Mouse (Mus musculus) cortical plate, adult 2 months (tissue): ENCODE results near the gene Vps52. TPM values are rescaled to one million over a fixed set of nuclear protein-coding genes. Genes with fewer than 3 reads are reported as not detected.
A peak's percentile ranks its signal among the peaks of the same experiment; 100 is the strongest.

Experiments used
- H3K27ac ChIP-seq: fragments of 200-500 bp; 2 replicates; pipeline ENCODE4 v1.5.1; 2012; ENCODE audit warnings: low read length, control low read depth, inconsistent platforms; ENCODE audit not compliant: insufficient read depth
- H3K4me1 ChIP-seq: fragments of 200-500 bp; 2 replicates; pipeline ENCODE4 v1.6.1; 2011; ENCODE audit warnings: low read length; ENCODE audit not compliant: control insufficient read depth, insufficient read depth
- H3K4me3 ChIP-seq: fragments of 200-500 bp; 2 replicates; pipeline ENCODE4 v1.5.1; 2011; ENCODE audit warnings: mild to moderate bottlenecking, low read length, control low read depth; ENCODE audit not compliant: insufficient read depth
- CTCF ChIP-seq: fragments of 200-500 bp; IDR thresholded peaks from 2 replicates; pipeline ENCODE4 v1.5.1; 2011; ENCODE audit warnings: mild to moderate bottlenecking, control low read depth, low read length; ENCODE audit not compliant: insufficient read depth; ENCODE audit errors: extremely low read depth
- POLR2A ChIP-seq: fragments of 200-500 bp; IDR thresholded peaks from 2 replicates; pipeline ENCODE4 v1.6.1; 2011; ENCODE audit warnings: mild to moderate bottlenecking, low read length, control low read depth; ENCODE audit not compliant: insufficient read depth; ENCODE audit errors: extremely low read depth
- polyA plus RNA-seq: library from polyadenylated mRNA; depleted of rRNA; stranded (reverse); fragments of >200 nt; gene quantifications from 2 replicates; pipeline ENCODE4 v1.2.3, GENCODE M21; 2012

Gene Vps52
- polyA plus RNA-seq, 1 experiment = 79.3 TPM

DNA sequence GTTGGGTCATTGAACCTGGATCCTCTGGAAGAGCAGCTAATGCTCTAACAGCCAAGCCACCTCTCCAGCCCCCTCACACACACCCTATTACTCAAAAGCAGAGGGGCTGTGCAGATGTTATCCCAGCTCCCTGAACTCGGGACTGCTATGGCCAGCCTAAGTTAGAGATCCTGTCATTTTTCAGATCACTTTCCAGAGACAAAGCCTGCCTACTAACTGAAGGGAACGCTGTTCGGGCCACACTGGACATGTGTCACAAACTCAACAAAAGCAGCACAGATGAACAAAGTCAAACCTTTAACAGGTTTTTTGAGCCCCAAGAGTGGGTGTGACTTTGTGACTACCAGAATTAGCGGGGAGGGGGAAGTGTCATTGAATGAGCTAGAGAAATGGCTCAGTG is 2.7 kb upstream of the Vps52 start:
- Histone ChIP-seq H3K4me3 (no peak overlapping the region), H3K27ac (no peak overlapping the region), H3K4me1 (no peaks in the 10 kb centered on the region; the same call in none of the 2 replicates)
- TF ChIP-seq CTCF = no peak
- TF ChIP-seq POLR2A = no peak

GRCm38 (mm10) chr17:33953310-33953709 is 2.3 kb upstream of the Vps52 start:
- Histone ChIP-seq H3K4me1 (no peaks in the 10 kb centered on the region; the same call in none of the 2 replicates), H3K27ac (no peak overlapping the region), H3K4me3 (no peak overlapping the region)
- TF ChIP-seq CTCF = no peak
- no peak for TF ChIP-seq POLR2A

DNA sequence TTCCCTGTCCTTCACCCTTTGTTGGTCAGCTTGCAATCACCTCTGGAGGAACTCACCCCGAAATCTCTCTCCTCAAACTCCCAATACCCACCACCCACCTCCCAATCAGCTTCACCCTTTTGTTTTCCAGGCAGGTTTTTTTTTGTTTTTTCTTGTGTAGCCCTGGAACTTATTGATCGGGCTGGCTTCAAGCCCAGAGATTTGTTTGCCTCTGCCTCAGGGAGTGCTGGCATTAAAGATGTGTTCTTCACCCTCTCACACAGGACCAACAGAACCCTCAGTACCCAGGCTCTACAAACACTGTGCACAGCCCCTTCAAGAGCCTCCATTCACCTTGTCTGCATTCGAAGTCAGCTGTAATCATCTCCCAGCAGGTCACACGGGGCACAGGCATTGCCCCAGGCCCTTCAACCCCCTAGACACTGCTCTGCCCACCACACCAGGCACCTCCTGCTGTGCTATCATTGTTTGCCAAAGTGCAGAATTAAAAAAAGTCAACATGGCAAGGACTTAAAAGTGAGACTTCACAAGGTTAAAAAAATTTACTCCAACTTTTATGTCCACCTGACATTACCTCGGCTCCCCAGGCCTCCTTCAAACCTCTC is 1.5 kb upstream of the Vps52 start:
- Histone ChIP-seq H3K4me3 (peak overlapping the region; percentile 80; the same call in 1 of the 2 replicates), H3K4me1 (no peaks in the 10 kb centered on the region; the same call in 1 of the 2 replicates), H3K27ac (no peak overlapping the region)
- TF ChIP-seq CTCF (no peak), POLR2A (no peak)

- no peaks in the 10 kb centered on the region; the same call in 1 of the 2 replicates for H3K4me1 ChIP-seq
- H3K27ac ChIP-seq = peak overlapping the region; percentile 17; the same call in 1 of the 2 replicates
- H3K4me3 ChIP-seq = peak overlapping the region; percentile 80
- TF ChIP-seq POLR2A (0 out of 2 replicates have a peak, but pooled peaks have one; percentile 24), CTCF (no peak)
Measured at GRCm38 (mm10) chr17:33954646-33955554, 712 bp upstream of the Vps52 start.

DNA sequence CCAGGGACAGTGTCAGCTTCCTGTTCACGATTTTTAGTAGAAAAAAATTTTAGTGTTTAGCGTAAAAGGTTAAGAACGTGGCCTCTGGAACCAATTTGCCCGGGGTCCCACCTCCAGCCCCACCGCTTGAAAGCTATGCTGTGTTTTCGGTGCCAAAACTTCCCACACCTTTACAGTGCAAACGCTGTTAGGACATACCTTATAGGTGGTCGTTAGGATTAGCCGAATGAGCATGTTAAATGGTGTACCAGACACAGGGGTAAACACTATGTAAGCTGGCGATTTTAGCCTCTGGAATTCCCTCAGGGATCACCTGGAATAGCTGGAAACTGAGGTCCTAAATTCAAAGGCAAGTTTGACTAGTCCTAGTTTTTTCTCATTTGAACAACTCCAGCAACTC is 724 bp downstream of the Vps52 start:
- peak overlapping the region; percentile 80 for H3K4me3 ChIP-seq
- TF ChIP-seq POLR2A = no peak
- no peak for TF ChIP-seq CTCF
- no peaks in the 10 kb centered on the region; the same call in 1 of the 2 replicates for H3K4me1 ChIP-seq
- no peak overlapping the region for H3K27ac ChIP-seq

DNA sequence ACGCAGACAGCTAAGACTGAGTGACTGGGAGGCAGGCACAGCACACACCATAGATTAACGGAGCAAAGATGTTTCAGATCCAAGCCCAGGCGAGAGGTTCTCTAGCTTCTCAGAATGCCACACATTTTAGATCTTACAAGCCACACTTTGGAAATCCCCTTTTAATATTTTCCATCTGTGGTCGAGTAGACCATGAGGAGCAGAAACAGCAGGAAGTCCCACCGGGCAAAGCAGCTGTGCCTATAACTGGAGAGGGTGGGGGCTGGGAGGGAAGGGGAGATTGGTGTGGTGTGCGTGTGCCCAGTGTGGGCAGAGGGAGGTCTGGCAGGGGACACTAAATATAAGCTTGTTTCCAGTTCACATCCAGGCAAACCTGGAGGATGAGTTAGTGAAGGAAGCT is 1.9 kb downstream of the Vps52 start:
- no peak overlapping the region for H3K27ac ChIP-seq
- no peaks in the 10 kb centered on the region; the same call in 1 of the 2 replicates for H3K4me1 ChIP-seq
- TF ChIP-seq POLR2A (no peak), CTCF (no peak)
- no peak overlapping the region for H3K4me3 ChIP-seq

- H3K27ac ChIP-seq = no peak overlapping the region
- no peak for TF ChIP-seq POLR2A
- no peak for TF ChIP-seq CTCF
- no peaks in the 10 kb centered on the region; the same call in 1 of the 2 replicates for H3K4me1 ChIP-seq
- no peak overlapping the region for H3K4me3 ChIP-seq
Measured at GRCm38 (mm10) chr17:33958451-33958850, 2.8 kb downstream of the Vps52 start.

- H3K4me1 ChIP-seq = no peaks in the 10 kb centered on the region; the same call in 1 of the 2 replicates
- TF ChIP-seq POLR2A (no peak), CTCF (no peak)
- no peak overlapping the region for H3K27ac ChIP-seq
- no peak overlapping the region for H3K4me3 ChIP-seq
Measured at GRCm38 (mm10) chr17:33959135-33959534, 3.5 kb downstream of the Vps52 start.

GRCm38 (mm10) chr17:33959948-33960347 is 4.3 kb downstream of the Vps52 start:
- H3K27ac ChIP-seq = no peak overlapping the region

More at GRCm38 (mm10) chr17:33959948-33960347, 4.3 kb downstream of the Vps52 start:
- no peak for TF ChIP-seq CTCF
- TF ChIP-seq POLR2A = no peak
- no peaks in the 10 kb centered on the region; the same call in 1 of the 2 replicates for H3K4me1 ChIP-seq
- H3K4me3 ChIP-seq = no peak overlapping the region
